Mouse (Mus musculus): ENCODE results near the gene Kctd6.

Kctd6 gene

DNA sequence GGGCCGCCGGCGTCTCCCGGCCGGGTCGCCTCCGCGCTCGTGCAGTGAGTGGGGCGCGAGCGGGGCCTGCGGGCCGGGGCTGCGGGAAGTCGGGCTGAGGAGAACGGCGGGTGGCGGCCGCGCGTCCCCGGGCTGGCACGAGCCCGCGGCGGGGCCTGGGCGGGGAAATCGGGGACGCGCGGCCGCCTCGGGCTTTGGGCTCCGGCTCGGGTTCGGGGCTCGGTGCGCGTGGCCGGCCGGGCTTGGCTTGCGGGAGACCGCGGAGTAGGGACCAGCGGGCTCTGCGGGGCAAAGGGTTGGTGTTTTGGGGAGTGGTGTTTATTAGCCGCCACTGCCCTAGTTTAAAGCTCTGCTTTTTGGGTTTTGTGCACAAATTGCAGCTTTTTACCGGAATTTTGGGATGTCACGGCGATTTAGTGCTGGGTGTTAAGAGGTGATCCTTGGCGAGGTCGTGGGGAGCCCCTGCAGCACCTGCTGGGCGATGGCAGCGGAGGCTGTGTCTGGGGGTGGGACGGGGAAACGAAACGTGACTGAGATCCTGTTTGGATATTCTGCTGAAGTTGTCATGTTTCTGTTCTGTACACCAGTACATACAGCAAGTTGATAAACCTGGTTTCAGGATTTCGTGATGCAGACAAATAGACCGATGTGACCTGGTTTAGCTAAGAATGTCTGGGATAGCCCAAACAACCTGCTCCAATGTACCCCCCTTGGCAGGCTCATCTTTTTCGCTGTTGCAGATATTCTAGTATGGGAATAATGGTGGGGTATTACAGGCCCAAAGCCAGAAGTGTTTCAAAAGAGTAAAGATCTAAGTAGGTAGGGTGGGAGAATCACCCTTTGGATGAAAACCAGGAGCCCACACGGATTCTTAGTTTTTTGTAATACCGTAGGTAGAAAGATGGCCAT lies 613 bp downstream of the Kctd6 start:
- peak; percentile 75 for DNase-seq (ENCODE audit: low read depth, low spot score)

DNA sequence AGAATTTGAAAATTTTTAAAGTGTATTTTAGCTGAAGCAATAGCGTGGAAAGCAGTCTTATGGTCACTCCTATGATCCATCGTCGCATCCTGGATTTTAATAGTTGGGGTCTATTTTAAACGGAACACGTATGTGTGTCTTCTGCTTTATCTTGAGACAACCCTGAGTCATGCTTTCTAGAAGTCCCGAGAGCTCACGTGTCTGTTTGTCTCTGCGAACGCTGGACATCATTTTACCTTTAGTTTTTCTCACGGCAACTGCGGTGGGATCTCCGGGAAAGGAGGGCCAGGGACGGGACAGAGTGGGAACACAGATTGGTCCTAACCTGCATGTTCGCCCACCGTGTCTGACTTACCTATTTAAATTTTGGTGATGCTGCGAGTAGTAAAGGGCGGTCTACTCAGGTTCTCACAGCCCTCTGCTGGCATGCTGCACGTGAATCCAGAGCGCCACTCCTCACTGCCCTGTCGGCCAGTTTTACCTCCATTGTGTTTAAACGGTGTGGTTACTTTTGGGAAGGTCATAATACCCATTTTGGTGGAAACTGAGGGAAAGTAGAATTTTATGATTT lies 1.4 kb downstream of the Kctd6 start:
- peak; percentile 69 for DNase-seq (ENCODE audit: low read depth, low spot score)

DNA sequence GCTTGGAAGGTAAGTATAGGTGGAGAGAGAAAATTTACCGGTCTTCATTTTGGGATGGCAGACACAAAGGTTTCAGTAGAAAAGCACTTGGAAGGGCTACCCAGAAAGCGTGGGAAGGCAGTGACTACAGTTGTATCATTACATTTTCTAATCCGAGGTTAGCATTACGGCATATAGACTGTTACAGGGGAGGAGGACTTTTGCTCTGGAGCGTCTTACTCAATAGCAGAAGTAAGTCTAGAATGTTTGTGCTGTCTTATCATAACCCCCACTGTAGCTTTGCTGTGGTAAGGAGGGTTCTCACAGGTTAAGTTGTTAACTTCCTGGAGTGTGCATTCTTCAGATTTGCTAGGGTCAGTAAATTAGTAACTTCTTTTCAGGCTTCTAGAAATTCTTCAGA lies 2.2 kb downstream of the Kctd6 start:
- DNase-seq (ENCODE audit: low read depth, low spot score), result no peak

DNA sequence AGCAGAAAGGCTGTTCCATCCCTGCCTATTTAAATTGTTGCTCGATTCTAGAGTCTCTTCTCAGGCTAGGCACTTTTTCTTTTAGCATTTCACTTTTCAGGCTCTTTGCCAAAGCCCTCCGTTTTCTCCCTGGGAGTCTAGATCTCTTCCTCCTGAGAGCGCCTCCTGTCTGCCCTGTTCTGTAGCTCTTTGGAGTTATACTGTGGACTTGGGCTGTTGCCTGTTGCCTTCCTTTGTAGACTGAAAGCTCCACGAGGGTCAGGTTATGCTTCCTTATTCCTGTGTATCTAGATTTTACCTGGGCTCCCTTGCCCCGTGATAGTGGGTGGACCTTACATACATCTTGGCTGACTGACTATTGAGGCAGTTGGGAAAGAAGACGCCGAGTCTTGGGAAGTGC lies 4.3 kb downstream of the Kctd6 start:
- peak; percentile 45 for DNase-seq (ENCODE audit: low read depth, low spot score)

DNA sequence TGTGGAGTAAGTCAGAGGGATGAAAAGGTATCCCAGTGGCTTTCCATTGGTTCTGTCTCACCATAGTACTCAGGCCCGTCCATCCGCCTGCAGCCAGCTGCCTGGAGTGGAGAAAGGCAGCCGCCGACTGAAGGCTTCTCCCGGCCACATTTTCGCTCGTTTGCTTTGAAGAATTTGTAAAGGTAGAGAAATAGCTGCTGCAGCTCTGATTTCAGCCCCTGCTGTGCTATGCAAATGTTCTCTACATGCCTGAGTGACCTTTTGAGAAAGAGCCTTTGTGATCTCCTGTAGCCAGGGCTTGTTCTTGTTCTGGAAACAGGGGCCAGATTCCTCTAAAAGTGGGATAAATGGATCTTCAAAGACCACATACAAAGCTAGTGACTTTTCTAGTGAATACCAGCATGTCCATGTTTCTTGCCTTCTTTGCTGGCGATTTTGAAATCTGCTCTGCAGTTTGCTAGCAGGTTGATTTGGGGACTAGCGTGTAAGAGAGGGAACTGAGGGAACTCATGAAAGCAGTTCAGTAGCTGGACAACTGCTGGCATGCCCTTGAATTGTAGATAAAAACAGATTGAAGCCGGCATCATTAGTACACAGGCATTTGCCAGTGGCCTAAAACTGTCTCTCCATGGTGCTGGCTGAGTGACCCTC lies 4.9 kb downstream of the Kctd6 start:
- DNase-seq (ENCODE audit: low read depth, low spot score), result peak; percentile 90

DNA sequence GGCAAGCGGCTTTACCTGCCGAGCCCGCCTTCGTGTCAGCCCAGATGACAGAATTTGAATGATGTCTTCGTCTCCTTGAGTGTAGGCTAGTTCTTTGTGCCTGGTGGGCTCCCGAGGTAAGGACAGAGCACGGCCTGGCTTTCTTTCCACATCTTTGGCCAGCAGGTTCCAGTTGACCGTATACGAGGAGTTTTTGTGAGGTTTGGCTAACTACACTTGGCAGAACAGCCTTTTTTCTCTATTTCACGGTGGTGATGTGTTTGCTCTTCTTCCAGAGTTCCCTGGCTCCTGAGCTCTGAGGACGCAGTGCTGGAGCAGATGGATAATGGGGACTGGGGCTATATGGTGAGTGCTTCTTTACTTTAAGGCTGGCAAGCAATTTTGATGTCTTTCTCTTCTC lies 5.9 kb downstream of the Kctd6 start:
- no peak for DNase-seq (ENCODE audit: low read depth, low spot score)

DNA sequence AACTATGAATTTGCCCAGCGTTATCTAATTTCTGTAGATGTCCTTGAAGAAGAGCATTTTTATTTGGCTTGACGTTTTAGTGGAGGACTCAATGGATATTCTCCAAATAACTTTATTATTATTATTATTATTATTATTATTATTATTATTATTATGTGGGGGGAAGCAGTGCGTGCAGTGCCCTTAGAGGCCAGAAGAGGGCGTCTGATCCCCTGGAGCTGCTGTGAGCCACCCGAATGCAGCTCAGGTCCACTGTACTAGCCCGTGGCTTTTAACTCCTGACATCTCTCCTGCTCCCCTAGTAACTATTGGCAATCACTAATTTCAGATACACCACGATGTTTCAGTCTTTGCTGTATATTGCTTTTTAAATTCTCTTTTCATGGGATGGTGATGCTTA lies 6.4 kb downstream of the Kctd6 start:
- DNase-seq (ENCODE audit: low read depth, low spot score), result peak; percentile 44

DNA sequence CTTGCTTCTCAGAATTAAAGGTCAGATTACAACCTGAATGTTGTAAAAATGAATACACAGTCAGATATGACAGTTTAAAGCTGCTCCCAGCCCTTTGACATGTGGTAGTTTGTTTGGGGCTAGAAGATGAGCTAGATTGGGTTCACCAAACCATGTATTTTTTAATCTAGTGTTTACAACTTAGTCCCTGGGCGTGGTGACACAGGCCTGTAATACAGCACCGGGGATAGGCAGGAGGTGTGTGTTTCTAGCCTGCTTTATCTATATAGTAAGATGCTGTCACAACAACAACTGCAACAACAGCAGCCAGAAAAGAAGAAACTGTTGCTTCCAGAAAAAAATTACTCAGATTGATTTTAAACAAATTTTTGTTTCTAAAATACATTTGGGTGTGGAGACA lies 7.0 kb downstream of the Kctd6 start:
- no peak for DNase-seq (ENCODE audit: low read depth, low spot score)

DNA sequence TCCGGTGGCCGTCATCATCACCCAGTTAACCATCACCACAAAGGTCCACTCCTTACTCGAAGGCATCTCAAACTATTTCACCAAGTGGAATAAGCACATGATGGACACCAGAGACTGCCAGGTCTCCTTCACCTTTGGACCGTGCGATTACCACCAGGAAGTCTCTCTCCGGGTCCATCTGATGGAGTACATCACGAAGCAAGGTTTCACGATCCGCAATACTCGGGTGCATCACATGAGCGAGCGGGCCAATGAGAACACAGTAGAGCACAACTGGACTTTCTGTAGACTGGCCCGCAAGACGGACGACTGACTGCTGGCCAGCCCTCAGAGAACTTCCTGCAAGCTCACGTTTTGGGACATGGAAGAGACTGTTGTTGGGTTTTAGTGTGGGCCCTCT lies 8.6 kb downstream of the Kctd6 start:
- no peak for DNase-seq (ENCODE audit: low read depth, low spot score)

DNA sequence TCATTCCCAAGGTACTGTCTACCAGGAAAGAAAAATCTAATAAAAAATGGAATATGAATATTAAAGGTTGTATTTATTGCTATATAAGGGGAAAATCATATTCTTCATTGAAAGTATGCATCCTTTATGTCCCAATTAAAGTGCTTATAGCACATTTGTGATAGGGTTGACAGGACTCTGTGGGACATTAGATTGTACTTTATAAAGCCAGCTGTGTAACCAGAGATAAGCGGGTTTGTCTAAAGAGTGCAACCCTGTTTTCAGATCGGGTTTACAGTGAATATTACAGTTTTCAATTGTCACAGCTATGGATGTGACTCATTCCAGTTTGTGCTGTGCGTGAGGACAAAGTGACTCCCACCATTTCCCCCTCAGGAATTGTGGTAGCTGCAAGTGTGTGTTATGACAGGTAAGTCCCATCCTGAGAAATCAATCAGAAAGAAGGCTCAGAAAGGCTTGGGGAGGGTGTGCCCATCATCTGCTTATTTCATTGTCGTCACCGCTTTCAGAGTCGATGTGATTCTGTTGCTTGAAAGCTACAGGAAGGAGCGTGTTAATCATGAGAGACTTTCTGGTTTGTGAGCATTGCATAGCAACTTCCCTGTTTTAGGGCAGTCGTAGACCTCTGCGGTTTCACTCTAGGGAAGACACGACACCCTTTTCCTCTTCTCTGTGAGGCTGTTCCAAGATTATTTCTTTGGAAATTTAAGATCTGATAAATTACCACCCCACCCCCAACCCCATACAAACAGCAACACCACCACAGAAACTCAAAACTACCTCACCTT lies 9.8 kb downstream of the Kctd6 start:
- no peak for DNase-seq (ENCODE audit: low read depth, low spot score)

DNA sequence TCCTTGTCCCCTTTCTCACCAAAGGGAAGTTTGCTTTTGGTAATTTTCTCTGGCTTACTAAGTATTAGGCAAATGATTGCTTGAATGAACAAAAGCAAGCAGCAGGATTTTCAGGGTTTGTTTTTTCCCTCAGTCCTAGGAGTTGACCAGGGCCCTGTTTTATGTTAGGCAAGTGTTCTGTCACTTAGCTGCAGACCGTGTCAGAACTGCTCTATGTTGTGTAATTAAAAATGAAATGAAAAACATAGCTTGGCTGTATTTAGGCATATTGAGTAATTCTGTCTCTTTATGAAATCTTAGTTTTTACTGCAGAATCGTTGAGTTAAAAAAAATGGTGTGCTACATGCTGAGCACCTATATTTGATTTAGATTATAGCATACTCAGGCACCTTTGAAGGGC lies 10.9 kb downstream of the Kctd6 start:
- DNase-seq (ENCODE audit: low read depth, low spot score), result no peak

DNA sequence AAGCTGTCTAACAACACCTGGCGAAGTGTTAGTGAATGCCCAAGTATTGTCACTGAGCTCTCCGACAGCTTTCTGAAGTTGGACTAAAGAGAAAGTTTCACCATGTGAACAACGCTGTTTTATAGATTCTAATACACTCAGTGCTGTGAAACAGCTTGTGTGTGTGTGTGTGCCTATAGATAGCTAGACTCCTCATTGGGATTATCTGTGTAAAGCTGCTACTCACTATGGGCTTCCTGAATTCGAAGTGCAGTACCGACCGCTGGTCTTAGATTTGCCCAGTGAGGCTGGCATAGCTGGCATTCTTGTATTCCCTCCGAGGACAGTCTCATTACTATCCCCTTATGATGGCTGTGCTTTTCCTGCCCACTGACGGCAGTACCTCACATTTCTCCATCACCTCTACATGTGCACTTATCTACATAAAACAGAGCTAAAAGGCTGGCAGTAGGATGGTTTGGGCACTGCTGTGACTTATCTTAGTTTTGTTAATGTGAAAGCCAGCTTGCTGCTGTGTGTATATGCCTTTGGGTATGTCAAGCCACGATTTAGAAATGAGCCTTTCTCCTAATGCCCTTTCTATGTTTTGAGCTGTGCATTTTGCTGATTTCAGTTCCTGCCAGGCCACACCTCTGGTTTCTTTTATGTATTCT lies 15.6 kb downstream of the Kctd6 start:
- DNase-seq (ENCODE audit: low read depth, low spot score), result no peak

DNA sequence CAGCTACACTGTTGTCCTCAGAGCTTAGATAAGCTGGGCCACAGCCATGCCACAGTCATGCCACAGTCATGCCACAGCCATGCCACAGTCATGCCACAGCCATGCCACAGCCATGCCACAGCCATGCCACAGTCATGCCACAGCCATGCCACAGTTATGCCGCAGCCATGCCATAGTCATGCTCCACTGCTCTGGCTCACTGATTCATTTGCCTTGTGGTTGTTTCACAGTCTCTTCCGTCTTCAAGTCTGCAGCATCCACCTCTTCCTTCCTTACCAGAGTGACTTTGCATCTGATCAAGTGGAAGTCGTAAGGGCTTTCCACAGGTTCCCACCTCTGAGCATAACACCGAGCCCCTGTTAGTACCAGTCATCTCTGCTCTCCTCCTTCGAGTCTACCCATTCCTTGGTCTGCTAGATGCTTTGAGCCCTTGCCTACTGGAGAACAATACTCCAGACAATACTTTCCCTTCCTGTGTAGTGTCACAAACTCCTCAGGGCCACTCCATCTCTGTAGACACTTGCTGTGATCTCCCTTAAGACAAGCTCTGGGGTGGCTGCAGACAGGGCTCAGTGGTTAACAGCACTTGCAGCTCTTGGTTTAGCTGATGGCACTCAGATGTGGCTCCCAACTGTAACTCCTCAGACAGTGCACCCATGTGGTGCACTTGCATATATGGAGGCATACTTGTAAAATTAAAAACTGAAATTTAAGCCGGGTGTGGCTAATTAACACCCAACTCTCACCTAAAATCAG lies 18.4 kb downstream of the Kctd6 start:
- DNase-seq (ENCODE audit: low read depth, low spot score), result no peak

DNA sequence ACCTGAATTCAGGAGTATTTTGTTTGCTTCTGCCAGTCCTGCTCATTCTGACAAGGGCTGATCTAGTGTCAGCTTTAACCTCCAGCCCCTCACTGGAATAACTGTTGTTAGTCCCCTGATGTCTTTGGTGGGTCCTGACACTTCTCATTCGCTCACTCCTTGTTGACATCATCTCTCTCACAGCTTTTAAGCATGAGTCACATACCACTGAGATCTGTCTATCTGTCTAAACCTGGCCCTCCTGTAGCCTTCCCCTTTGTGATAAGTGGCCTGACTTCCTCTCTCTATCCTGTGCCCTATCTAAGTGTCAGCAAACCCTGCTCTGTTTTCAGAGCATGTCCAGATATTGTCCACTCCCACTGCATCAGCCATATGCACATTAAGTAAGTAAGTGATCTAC lies 19.3 kb downstream of the Kctd6 start:
- DNase-seq (ENCODE audit: low read depth, low spot score), result no peak

DNA sequence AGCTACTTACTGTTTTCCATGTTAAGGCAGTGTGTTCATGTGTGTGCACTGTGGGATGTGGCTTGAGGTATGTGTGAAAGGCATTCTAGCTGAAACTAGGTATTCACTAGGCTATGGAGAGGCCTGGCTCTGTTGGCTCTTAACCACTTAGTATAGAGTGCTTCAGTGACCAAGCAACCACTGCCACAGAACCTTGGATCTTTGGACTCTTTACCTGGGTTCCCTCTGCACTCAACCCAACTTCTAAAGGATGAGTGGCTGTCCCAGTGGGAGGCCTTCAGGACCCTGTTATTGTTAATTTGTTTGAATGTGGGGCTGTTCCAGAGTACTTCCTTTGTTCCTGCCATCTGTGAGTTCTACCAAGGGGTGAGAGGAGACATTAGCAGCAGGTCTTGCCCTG lies 27.9 kb downstream of the Kctd6 start:
- DNase-seq (ENCODE audit: low read depth, low spot score), result no peak

DNA sequence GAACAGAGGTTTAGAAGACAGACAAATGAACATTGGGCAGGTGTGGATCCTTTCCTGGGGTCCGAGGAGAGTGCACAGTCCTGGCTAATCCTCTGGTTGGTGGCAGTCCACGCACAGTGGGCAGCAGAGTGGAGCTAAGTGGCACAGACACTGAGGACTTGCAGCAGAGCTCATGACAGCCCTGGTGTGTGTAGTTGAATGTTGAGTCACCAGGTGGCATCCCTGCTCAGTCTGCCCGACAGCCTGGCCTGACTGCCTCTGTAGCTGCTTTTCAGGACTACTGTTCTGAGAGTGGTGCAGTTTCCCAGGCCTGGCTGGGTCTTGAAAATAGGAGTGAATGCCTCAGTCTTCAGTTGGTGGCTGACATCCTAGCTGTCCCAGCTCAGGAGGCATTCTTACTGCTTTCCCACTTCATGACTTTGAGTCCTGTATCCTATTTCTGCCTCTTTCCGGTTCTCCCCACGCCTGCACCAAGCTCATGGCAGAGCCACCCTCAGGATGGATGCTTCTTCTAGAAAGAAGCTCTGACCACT lies 28.5 kb downstream of the Kctd6 start:
- peak; percentile 65 for DNase-seq (ENCODE audit: low read depth, low spot score)

DNA sequence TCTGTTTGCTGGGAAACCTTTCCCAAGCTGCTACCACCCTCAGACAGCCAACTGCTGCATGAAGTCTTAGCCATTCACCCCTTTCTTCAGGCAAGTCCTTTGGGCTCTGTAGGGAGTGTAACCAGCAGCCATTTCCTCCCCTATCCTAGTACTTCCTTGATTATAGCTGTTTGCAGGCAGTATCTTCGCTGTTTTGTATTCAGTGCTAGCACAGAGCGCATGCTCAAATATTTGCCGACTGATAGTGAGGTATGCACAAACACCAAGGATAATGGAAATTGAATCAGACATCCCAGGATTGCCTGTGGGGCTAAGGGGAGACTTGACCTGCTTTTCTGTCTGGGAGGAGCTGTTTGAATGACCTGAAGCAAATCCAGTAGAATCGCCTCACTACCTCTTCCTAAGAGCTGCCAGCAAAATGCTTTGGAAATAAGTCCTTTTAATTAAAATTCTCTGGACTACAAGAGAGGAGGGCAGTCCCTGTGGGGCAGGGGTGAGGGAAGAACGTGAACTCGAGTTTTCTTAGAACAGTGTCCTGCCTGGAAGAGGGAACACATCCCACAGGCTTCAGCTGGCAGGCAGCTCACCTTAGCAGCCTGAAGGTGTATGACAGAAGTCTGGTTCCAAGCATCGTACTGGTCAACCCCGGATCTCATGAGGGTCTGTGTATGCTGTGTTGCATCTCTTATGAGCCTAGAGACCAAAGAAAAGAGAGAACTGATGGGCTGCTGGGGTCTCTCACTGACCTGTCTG lies 29.4 kb downstream of the Kctd6 start:
- DNase-seq (ENCODE audit: low read depth, low spot score), result no peak

DNA sequence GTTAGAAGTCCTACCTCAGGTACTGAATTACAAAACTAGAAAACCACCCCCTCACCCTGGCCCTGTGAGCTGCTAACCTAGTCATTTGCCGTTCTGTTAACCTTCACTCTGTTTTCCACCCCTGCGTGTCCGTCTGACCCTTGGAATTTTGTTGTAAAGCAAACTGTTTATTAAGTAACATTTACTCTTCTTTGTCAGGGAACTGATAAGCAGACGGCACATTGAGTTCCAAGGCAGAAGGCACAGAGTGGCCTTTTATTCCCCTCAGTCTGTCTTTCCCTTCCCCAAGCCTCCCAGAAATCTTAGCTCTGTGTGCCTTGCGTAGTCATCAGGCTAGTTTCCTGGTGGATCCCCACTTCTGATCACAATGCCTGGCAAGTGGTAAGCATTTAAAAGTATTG lies 30.3 kb downstream of the Kctd6 start:
- DNase-seq (ENCODE audit: low read depth, low spot score), result no peak

DNA sequence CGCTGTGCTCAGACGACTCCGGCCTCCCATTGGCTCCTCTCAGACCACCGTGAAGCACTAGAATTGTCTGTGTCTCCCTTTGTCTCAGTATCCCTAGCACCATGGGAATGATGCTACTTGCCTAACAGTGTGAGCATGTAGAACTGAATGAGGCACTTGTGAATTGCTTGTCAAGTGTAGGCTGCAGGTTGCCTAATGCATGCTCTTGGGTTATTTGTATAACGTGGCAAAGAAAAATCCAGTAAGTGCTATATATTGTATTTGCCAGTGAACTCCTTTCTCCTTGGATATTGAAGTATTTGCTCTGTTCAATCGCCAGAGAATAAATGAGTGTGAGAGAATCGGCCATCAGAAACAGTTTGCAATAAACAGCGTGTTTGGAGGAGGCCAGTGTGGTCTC lies 32.9 kb downstream of the Kctd6 start:
- no peak for DNase-seq (ENCODE audit: low read depth, low spot score)

DNA sequence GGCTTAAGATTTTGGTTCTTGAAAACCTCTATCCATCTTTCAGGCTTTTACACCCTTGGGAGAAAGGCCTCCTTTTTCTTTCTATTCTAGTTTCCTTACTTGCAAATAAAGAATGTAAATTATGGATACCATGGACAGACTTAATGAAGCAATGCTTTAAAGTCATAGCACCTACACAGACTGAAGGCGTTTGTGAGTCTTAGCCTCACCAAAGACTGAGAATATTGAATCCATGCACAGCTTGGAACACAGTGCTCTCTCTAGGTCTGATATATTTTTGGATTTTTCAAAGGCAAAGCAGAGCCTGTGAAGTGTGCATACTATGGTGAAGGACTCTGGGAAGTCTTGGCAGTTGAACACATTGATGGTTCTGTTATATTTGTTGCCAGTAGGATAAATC lies 35.3 kb downstream of the Kctd6 start:
- no peak for DNase-seq (ENCODE audit: low read depth, low spot score)

All from ZHBTc4 (cell line).